Mouse (Mus musculus) liver, adult (tissue): ENCODE results near the gene Speer4c.
"Not testable (repeated sequence)": the region's sequence is repeated elsewhere in the genome, so short reads cannot be mapped to it uniquely, and the experiment has no call there.

Experiments used
- GATA4 ChIP-seq: IDR thresholded peaks from 2 replicates; pipeline ENCODE4 v1.6.1; 2014; ENCODE audit warnings: mild to moderate bottlenecking, low read length; ENCODE audit not compliant: insufficient replicate concordance

Speer4c gene

GRCm38 (mm10) chr5:15714171-15714570, at the start of gene Speer4c:
Gene Speer4c (minus strand): TSS chr5:15714271.
- not testable (repeated sequence) for TF ChIP-seq GATA4

DNA sequence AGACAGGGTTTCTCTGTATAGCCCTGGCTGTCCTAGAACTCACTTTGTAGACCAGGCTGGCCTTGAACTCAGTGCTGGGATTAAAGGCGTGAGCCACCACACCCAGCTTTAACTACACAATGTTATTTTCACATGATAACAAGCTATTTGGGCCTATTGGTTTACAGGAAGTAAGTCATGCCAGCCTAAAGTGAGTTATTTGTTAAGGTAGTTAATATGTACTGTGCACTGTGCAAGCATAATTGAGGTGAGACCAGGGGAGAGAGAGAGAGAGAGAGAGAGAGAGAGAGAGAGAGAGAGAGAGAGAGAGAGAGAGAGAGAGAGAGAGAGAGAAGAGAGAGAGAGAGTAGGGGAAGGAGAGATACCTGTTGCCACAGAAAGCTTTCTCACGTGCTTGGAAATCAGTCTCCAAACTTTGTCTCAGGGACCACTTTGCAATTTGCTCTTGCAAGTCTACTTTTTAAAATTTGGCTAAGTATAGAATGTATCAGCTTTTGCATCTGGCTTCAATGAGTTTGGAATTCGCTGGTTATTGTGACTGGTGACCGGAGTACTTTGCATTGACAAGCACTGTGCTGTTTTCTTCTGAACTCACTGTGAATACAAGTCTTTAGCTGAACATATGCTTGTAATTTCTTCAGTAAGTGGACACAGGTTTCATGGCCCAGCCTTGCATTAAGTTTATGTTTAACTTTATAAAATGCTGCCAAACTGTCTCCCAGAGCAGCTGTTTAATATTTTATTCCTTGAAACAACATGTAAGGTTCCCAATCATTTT, 33.6 kb upstream of the Speer4c start:
- TF ChIP-seq GATA4, result no peak

DNA sequence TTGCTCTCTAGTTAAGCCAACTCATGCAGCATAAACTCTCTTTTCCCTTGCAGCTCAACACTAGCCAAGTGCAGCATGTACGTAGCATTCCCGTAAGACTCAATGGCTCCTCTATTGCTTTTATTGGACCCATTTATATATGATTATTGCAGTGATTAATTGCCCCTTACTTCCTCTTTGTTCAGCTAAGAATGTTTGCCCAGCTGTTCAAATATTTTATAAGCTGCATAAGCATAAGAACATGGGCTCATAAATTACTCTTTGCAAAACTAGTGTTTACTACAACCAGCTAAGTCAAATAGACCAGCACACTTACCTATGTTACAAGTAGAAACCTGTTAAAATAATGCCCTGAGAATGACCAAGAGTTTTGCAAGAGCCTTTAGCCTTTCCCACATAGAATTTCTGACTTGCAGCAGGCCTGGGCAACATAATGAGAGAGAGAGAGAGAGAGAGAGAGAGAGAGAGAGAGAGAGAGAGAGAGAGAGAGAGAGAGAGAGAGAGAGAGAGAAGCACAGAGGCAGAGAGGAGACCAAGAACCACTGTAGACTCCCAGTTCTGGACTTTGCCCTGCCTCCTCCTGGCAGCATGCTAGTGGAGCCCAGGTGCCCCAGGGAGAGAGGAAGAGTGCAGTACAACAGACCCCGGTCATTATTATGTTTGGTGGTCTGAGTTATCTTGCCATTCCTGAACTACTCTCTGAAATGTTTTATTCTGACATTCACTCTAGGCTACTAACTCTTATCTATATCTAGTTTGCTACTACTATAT, 20.2 kb upstream of the Speer4c start:
- TF ChIP-seq GATA4, result no peak
